8 mouse cellular contexts compared by ENCODE assay signal in the genomic region with DNA sequence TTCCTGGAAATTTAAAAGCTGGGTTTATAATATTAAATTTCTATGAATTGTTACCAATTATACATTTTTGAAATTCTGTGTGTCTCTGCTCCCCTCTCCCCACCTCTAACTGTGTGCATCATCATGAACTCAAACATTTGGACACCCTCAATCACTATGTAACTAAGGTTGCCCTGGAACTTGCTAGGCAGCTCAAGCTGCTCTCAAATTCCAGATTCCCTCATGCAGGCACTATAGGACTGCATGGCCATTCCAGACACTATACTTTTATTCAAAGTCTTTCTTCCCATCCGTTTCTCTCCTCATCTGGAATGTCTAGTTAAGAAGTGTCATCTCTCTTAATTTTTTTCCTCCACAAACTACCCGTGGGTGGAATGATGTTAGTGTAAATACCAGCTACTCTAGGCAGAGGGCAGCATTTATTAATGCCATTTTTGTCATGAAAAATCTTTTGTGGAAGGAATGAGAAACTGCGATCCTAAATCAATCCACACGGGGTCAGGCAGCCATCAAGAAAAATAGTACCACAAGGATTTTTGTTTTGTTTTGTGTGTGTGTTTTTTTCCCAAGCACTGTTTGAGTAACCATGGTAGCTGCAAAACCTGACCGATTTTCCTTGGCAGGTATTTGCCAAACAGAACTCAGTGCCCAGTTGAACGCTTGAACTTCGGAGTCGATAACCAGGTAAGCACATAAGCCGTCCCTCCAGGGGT. TPM values are rescaled to one million over a fixed set of nuclear protein-coding genes. Genes with fewer than 3 reads are reported as not detected.
DNase-seq lines count a peak whose midpoint lies in the region; ATAC-seq and TF ChIP-seq lines count a peak whose summit lies in the region.

No protein-coding gene starts in this region.

- H3K4me2 ChIP-seq in liver, embryonic 11.5 days: no peak overlapping the region
- H3K4me2 ChIP-seq in kidney, postnatal 0 days (ENCODE audit: low read length): no peak overlapping the region

- H3K27ac ChIP-seq in liver, adult 2 months (replicated peaks; ENCODE audit: insufficient read depth, low read depth, low read length): no peak overlapping the region
- H3K27ac ChIP-seq in liver, embryonic 11.5 days (ENCODE audit: low read depth, low read length): no peak overlapping the region
- no peak overlapping the region for H3K27ac ChIP-seq in kidney, postnatal 0 days

- no peak overlapping the region for H3K4me3 ChIP-seq in liver, adult 2 months (ENCODE audit: insufficient read depth, low read depth, low read length)
- no peak overlapping the region for H3K4me3 ChIP-seq in liver, embryonic 11.5 days (ENCODE audit: low read depth, low read length)
- H3K4me3 ChIP-seq in kidney, postnatal 0 days (replicated peaks; ENCODE audit: low read depth, low read length): no peak overlapping the region

- 12% methylated on average over 9 of the region's 9 CpGs for WGBS in liver, adult 2 months
- 41% methylated on average over 9 of the region's 9 CpGs for WGBS in liver, embryonic 11.5 days
- 37% methylated on average over 9 of the region's 9 CpGs for WGBS in kidney, postnatal 0 days

- DNase-seq in liver, adult 2 months (ENCODE audit: extremely low read depth, low read depth, low spot score): peak; percentile 97
- no peak for DNase-seq in liver, embryonic 11.5 days (ENCODE audit: low spot score)
- DNase-seq in cerebellum, adult 9-11 months: peak; percentile 36
- peak; percentile 28 to 85 for DNase-seq in frontal cortex, adult 2 months (ENCODE audit: extremely low spot score in 1 of 2, low spot score in 1 of 2)
- peak; percentile 92 for DNase-seq in kidney, postnatal 0 days (ENCODE audit: low spot score)
- peak; percentile 27 to 47 for DNase-seq in lung, adult 18-20 months
- peak; percentile 49 for DNase-seq in retina, postnatal 7 days (ENCODE audit: low read depth, low spot score)
- DNase-seq in thymus, postnatal 4 days: no peak

- ATAC-seq in liver, embryonic 11.5 days (replicated peaks; ENCODE audit: low FRiP score): no peak
- ATAC-seq in kidney, postnatal 0 days (replicated peaks; ENCODE audit: low FRiP score, low read depth): no peak

- TF ChIP-seq POLR2A in liver, adult 2 months (IDR thresholded peaks at IDR 0.05; ENCODE audit: extremely low read depth, insufficient read depth, low read length): no peak

- no peaks in the 10 kb centered on the region for H3K36me3 ChIP-seq in liver, adult 2 months (ENCODE audit: control insufficient read depth, insufficient read depth, low read length)
- no peaks in the 10 kb centered on the region for H3K36me3 ChIP-seq in liver, embryonic 11.5 days (ENCODE audit: control insufficient read depth, insufficient read depth, low read length)
- H3K36me3 ChIP-seq in kidney, postnatal 0 days (ENCODE audit: insufficient read depth, low read length): no peaks in the 10 kb centered on the region

- H3K79me2 ChIP-seq in liver, adult 2 months (ENCODE audit: control insufficient read depth, insufficient read depth, low read length): no peaks in the 10 kb centered on the region

- H3K4me1 ChIP-seq in liver, adult 2 months (ENCODE audit: control insufficient read depth, insufficient read depth, low read length): no peaks in the 10 kb centered on the region
- no peaks in the 10 kb centered on the region for H3K4me1 ChIP-seq in liver, embryonic 11.5 days (replicated peaks; ENCODE audit: control insufficient read depth, insufficient read depth, low read length)
- H3K4me1 ChIP-seq in kidney, postnatal 0 days (replicated peaks; ENCODE audit: insufficient read depth, low read length): no peaks in the 10 kb centered on the region

- no peak overlapping the region for H3K9ac ChIP-seq in liver, adult 2 months (ENCODE audit: low read depth, low read length)
- H3K9ac ChIP-seq in liver, embryonic 11.5 days (ENCODE audit: low read depth, low read length): no peak overlapping the region
- no peak overlapping the region for H3K9ac ChIP-seq in kidney, postnatal 0 days (ENCODE audit: low read depth, low read length)

- peak; percentile 58 for TF ChIP-seq CTCF in liver, adult 2 months (IDR thresholded peaks at IDR 0.05; ENCODE audit: low read depth, low read length)
- TF ChIP-seq CTCF in kidney, postnatal 0 days (IDR thresholded peaks at IDR 0.05; ENCODE audit: low read depth): peak; percentile 98

- no peaks in the 10 kb centered on the region for H3K27me3 ChIP-seq in liver, adult 2 months (ENCODE audit: control insufficient read depth, insufficient read depth, low read length)
- no peaks in the 10 kb centered on the region for H3K27me3 ChIP-seq in liver, embryonic 11.5 days (replicated peaks; ENCODE audit: control insufficient read depth, insufficient read depth, low read length)
- no peaks in the 10 kb centered on the region for H3K27me3 ChIP-seq in kidney, postnatal 0 days (ENCODE audit: insufficient read depth, low read length)

- H3K9me3 ChIP-seq in liver, embryonic 11.5 days (ENCODE audit: control insufficient read depth, low read length): no peaks in the 10 kb centered on the region
- no peaks in the 10 kb centered on the region for H3K9me3 ChIP-seq in kidney, postnatal 0 days (replicated peaks; ENCODE audit: low read length)

RNA-seq across cellular contexts. Expression of gene Gm7694, which starts 13.7 kb away (rescaled TPM):
- total RNA-seq in liver, adult 2 months (2014; rRNA removed): 1.0 and 1.2 TPM in 2 replicates
- 2.6 and 2.9 TPM in 2 replicates for polyA plus RNA-seq in liver, adult 2 months (2012; rRNA removed)
- 2.7 and 3.2 TPM in 2 replicates for polyA plus RNA-seq in liver, embryonic 11.5 days (2014; fragmentation: Nextera tagmentation; extraction: Ambion mirVana)
- 6.2 and 7.2 TPM in 2 replicates for polyA plus RNA-seq in frontal cortex, adult 2 months (2012; rRNA removed)
- 5.6 and 6.1 TPM in 2 replicates for polyA plus RNA-seq in kidney, postnatal 0 days (2015; fragmentation: Nextera tagmentation; extraction: Ambion mirVana)

RNA-seq across cellular contexts. Expression of gene Sh2d1b1, which starts 15.3 kb away (rescaled TPM):
- total RNA-seq in liver, adult 2 months (2014; rRNA removed): not detected in 2 replicates
- 0.06 TPM in 1 of 2 replicates, not detected in the other for polyA plus RNA-seq in liver, adult 2 months (2012; rRNA removed)
- polyA plus RNA-seq in liver, embryonic 11.5 days (2014; fragmentation: Nextera tagmentation; extraction: Ambion mirVana): 0.12 TPM in 1 of 2 replicates, not detected in the other
- polyA plus RNA-seq in frontal cortex, adult 2 months (2012; rRNA removed): 0.06 TPM in 1 of 2 replicates, not detected in the other
- 0.17 and 0.20 TPM in 2 replicates for polyA plus RNA-seq in kidney, postnatal 0 days (2015; fragmentation: Nextera tagmentation; extraction: Ambion mirVana)

RNA-seq across cellular contexts. Expression of gene Spata46, which starts 16.2 kb away (rescaled TPM):
- not detected in 2 replicates for total RNA-seq in liver, adult 2 months (2014; rRNA removed)
- polyA plus RNA-seq in liver, adult 2 months (2012; rRNA removed): not detected in 2 replicates
- polyA plus RNA-seq in liver, embryonic 11.5 days (2014; fragmentation: Nextera tagmentation; extraction: Ambion mirVana): 0.84 and 1.1 TPM in 2 replicates
- polyA plus RNA-seq in frontal cortex, adult 2 months (2012; rRNA removed): not detected in 2 replicates
- polyA plus RNA-seq in kidney, postnatal 0 days (2015; fragmentation: Nextera tagmentation; extraction: Ambion mirVana): 0.62 and 1.0 TPM in 2 replicates

RNA-seq across cellular contexts. Expression of gene Sh2d1b2, which starts 59.8 kb away (rescaled TPM):
- total RNA-seq in liver, adult 2 months (2014; rRNA removed): not detected in 2 replicates
- not detected in 2 replicates for polyA plus RNA-seq in liver, adult 2 months (2012; rRNA removed)
- polyA plus RNA-seq in liver, embryonic 11.5 days (2014; fragmentation: Nextera tagmentation; extraction: Ambion mirVana): not detected in 2 replicates
- 0.04 TPM in 1 of 2 replicates, not detected in the other for polyA plus RNA-seq in frontal cortex, adult 2 months (2012; rRNA removed)
- polyA plus RNA-seq in kidney, postnatal 0 days (2015; fragmentation: Nextera tagmentation; extraction: Ambion mirVana): not detected in 2 replicates

Comparison
In these comparisons a context has a peak if more than half of its experiments do, and no peak if none do; other contexts are left out.
1. DNase-seq: peak in liver, adult 2 months (single experiment), cerebellum, adult 9-11 months (single experiment), frontal cortex, adult 2 months (2 of 2), kidney, postnatal 0 days (single experiment), lung, adult 18-20 months (2 of 2) and retina, postnatal 7 days (single experiment); none in liver, embryonic 11.5 days (single experiment) and thymus, postnatal 4 days (single experiment).